Mouse (Mus musculus) liver, embryonic 16.5 days (tissue): ENCODE results near the gene Purb. TPM values are rescaled to one million over a fixed set of nuclear protein-coding genes. Genes with fewer than 3 reads are reported as not detected.

Source experiments
- microRNA-seq: library from miRNA; unstranded; fragments of <30 nt; microRNA quantifications from one replicate; pipeline ENCODE4, GENCODE M21; 2016
- polyA plus RNA-seq: library from polyadenylated mRNA; unstranded; fragments of >200 nt; fragmentation: Nextera tagmentation; extraction: Ambion mirVana; gene quantifications from 2 replicates; pipeline ENCODE4 v1.2.1, GENCODE M21; 2015

Gene Purb
- polyA plus RNA-seq, 1 experiment from 2014 or later, result 7.3 TPM

Small RNA genes lying within 50 kb of the gene (microRNA-seq; reads per million reads assigned to microRNA genes)
- not detected for gene Gm22123

Other genes starting within 250 kb of the Purb start
- 0.05 and 0.26 TPM in 2 replicates for gene Npc1l1, start 245.8 kb downstream of the Purb start, polyA plus RNA-seq
- gene Ddx56, start 208.1 kb downstream of the Purb start, polyA plus RNA-seq, result 40.2 and 42.1 TPM in 2 replicates
- gene Tmed4, start 201.0 kb downstream of the Purb start, polyA plus RNA-seq, result 40.7 and 42.5 TPM in 2 replicates
- 89.3 and 93.8 TPM in 2 replicates for gene Ogdh, start 184.3 kb downstream of the Purb start, polyA plus RNA-seq
- gene Zmiz2, start 86.8 kb downstream of the Purb start, polyA plus RNA-seq, result 3.3 and 3.7 TPM in 2 replicates
- gene Ppia, start 60.5 kb downstream of the Purb start, polyA plus RNA-seq, result 2,023 and 2,306 TPM in 2 replicates
- gene H2afv, start 31.5 kb downstream of the Purb start, polyA plus RNA-seq, result 116 and 120 TPM in 2 replicates
- gene Myo1g, start 45.0 kb upstream of the Purb start, polyA plus RNA-seq, result 8.5 and 8.7 TPM in 2 replicates
- 34.5 and 36.0 TPM in 2 replicates for gene Ccm2, start 71.0 kb upstream of the Purb start, polyA plus RNA-seq
- gene Nacad, start 130.1 kb upstream of the Purb start, polyA plus RNA-seq, result 3.2 and 3.6 TPM in 2 replicates
- gene Tbrg4, start 150.2 kb upstream of the Purb start, polyA plus RNA-seq, result 27.2 and 28.6 TPM in 2 replicates
- gene Wap, start 162.7 kb upstream of the Purb start, polyA plus RNA-seq, result not detected in 2 replicates
- 0.31 TPM in 1 of 2 replicates, not detected in the other for gene Ramp3, start 182.6 kb upstream of the Purb start, polyA plus RNA-seq